Mouse (Mus musculus): ENCODE results near the gene Traf5.

DNA sequence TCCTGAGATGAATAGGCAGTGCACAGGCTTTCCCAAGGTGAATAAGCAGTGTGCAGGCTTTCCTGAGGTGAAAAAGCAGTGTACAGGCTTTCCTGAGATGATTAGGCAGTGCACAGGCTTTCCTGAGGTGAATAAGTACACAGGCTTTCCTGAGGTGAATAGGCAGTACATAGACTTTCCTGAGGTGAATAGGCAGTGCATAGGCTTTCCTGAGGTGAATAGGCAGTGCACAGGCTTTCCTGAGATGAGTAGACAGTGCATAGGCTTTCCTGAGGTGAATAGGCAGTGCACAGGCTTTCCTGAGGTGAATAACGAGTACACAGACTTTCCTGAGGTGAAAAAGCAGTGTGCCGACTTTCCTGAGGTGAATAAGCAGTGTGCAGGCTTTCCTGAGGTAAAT is 131.4 kb downstream of the Traf5 start:
- TF ChIP-seq CTCF (IDR thresholded peaks at IDR 0.05; ENCODE audit: extremely low read depth, insufficient read length, insufficient replicate concordance, low read depth, low read length) (no peak), POLR2A (IDR thresholded peaks at IDR 0.05; ENCODE audit: low read depth, low read length) (no peak)
